Mouse (Mus musculus) skeletal muscle tissue, adult 2 months (tissue): ENCODE results near the gene 1700123O20Rik.

ENCODE experiments used
- DNase-seq: peaks from one replicate; pipeline ENCODE4 v3.0.0-alpha.2; 2012; ENCODE audit warnings: low read depth, low spot score

1700123O20Rik gene

DNA sequence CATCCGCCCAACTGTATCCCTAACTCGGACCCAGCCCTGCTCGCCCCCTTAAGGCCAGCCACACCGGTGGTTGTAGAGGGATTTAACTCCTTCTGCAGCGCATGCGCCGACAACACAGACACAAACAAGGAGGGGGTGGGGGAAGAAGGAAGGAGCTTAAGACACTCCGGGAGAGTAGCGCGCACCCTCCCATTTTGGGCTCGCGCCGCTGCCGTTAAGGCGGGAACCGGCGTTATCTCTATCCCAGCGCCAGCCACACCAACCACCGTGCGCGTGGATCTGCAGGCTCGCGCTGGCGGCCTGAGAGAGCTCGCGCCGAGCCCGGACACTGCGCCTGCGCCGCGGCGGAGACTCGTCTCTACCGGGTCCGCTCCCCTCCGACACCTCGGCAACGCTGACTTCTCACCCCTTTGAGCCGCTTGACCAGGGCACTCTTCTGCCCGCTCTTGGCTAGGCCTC is at the start of gene 1700123O20Rik:
1700123O20Rik (plus strand) TSS at position 154 of the 459 bp plus-strand sequence.
- DNase-seq, result peak; percentile 85

DNA sequence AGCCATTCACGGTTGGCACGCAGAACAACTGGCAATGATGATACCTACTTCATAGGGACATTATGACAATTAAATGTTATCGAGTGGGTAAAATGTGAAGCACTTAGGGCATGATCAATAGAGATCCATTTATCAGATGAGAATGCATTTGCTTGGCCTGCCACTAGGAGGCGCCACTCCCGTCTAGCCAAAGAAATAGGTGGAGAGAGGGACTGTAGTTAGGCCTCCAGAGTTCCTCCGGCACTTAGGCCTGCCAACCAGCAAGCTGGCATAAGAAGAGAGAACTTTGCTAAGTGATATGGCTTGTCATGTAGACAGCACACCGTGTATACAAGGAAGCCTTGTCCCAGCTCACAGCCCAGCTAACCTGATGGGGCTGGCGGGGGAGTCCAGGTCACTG is 49.1 kb upstream of the 1700123O20Rik start:
- DNase-seq, result no peak

DNA sequence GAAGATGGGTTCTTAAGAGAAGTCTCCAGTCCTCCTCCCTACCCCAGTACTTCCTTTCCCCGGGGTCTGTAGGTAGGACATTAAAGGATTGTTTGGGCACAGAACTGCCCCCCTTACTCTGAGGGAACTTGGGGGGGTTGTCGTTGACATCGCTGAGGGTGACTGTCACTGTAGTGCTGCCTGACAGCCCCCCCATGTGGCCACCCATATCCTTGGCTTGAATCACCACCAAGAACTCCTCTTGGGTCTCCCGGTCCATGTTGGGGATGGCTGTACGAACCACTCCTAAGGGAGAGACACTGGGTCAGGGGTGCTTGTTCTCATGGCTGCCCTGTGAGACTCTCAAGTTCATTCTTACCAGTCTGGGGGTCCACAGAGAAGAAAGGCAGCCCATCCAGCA is 47.8 kb upstream of the 1700123O20Rik start:
- no peak for DNase-seq

DNA sequence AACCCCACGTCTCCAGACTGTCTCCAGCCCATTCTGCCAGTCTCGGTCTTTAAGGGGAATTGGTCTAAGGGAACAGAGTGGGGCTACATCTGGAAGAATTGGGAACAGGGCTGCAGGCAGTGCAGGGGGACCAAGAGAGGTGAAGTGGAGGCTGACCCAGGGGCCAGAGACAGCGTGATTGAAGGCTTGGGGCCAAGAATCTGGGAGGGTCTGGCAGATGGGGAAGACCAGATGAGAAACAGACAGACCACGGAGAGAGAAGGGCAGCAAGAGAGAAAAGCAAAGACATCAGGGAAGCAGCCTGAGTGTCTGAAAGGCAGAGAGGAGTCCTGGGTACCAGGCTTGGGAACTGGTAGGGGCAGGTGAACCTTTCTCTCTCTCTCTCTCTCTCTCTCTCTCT is 45.9 kb upstream of the 1700123O20Rik start:
- no peak for DNase-seq

DNA sequence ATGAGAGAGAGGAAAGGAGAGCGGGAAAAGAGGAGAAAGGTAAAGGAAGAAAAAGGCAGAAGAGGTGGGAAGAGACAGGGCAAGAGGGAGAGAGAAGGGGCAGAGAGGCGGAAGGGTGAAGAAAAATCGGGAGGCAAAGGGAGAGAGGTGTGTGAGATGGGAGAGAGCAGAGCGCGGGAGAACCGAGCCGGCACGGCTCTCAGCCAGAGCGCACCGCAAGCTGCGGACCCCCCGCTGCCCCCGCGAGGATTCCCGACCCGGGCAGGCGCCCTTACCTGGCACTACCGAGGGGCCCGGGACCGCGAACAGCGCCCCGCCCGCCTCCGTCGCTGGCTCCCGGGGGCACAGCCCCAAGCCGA is 45.1 kb upstream of the 1700123O20Rik start, which contains the start of gene Gm17606:
Gm17606 (plus strand) TSS at position 7 of the 359 bp plus-strand sequence.
- DNase-seq, result no peak

DNA sequence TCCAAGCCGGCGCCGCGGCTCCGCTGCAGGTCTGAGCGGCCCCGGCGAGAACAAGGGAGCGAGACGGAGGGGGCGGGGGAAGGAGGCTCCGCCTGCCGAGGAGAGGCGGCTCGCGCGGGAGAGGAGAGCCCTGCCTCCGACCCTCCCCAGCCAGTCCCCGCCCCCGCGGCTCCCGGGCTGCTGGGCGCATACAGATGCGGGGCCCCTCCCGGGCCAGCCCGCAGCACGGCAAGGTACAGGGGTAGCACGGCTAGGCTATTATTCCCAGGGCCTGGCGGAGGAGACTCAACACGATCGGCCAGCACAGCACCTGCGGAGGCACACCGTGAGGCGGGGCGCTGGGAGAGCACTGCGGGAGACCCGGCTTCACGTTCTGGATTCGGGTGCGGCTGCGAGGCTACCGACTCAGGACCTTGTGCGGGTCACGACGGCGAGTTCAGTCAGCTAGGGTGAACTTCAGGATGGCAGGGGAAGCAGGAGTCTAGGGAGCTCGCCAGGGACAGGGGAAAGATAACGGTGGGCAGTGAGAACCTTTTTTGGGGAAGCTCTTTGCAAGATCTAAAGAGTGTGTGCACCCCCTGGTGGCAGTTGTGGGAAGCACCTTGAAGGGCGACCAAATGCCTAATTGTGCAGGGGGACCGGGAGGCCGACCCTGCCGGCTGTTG is 44.6 kb upstream of the 1700123O20Rik start, which contains the start of gene Cdh24:
Cdh24 (minus strand) TSS at position 60 of the 665 bp plus-strand sequence.
- DNase-seq, result peak; percentile 46

DNA sequence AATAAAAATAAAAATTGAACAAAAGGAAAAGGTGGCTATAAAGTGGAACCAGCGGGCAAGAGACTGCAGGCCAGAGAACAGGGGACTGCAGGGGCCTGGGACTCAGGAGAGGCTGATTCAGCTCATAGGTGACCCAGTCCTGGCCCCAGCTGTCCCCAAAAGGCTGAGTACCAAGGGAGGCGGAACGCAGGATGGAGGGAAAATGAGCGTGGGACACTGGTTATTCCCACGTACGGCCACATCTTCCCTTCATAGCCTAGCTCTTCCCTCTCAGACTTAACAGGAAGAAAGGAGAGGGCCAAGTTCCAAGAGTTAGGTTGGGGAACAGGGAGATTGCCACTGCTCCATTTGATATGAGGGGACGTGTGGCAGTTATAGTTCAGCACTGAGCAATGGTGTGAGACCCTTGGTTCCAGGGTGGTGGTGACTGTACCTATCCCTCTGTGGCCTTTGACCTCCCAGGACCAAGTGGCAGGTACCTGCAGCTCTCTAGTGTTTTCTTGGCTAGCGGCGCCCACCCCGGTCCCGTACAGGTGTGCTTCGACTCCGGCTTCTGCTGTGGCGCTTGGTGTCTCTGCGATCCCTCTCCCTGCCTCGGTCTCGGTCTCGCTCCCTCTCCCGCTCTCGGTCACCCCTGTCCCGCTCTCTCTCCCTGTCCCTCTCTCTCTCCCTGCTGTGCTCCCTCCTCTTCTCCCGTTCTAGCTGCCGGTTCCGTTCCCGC is 43.6 kb upstream of the 1700123O20Rik start:
- no peak for DNase-seq

DNA sequence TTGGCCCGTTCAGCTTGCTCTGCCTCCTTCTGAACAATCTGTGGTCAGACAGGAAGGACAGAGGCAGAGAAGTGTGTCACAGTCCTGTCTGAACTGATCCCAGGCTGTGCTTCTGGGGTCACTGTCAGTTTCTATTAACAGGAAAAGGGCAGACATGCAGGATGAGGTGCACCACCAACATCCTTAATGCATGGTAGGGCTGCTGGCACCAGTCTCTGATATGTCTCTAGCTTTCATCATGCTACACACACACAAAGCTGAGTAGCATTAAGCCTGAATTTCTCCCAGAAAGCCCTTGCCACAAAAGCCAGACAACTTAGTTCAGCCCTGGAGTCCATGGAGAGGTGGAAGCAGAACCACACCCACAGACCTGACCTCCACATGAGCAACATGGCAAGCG is 43.0 kb upstream of the 1700123O20Rik start:
- no peak for DNase-seq

DNA sequence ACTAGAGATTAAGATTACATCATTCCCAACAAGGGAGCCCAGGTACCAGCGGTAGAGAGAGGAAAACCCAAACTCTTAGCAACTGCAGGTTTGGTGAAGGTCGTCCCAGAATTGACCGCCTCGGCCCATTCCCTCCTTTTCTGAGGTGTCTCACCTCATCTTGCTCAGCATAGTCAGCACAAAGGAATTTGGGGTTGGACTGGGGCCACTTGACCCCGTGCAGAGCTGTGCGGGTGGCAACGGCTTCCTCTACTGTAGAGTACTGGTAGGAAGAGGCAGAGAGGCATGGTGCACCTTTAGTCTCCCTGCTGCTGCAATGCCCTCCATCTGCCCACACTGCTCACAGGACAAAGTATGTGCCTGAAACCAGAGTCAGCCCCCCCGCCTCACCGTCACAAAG is 41.7 kb upstream of the 1700123O20Rik start:
- no peak for DNase-seq

DNA sequence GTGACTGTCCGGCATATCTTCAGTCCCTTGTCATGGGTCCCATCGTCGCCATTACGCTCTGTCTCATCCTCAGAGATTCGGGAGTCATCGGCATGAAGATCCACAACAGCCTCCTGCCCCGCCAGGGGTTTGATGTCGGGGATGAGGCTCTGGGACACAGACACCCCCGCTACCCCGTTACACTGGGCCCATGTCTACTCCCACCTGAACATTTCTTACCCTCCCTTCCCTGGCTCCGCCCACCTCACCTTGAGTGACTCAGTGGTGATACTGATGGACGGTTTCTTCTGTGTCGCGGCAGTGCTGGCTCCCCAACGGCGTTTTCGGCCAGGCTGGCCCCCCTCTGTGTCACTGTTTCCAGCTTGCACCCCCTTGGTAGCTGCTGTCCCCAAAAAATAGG is 39.6 kb upstream of the 1700123O20Rik start:
- DNase-seq, result no peak

DNA sequence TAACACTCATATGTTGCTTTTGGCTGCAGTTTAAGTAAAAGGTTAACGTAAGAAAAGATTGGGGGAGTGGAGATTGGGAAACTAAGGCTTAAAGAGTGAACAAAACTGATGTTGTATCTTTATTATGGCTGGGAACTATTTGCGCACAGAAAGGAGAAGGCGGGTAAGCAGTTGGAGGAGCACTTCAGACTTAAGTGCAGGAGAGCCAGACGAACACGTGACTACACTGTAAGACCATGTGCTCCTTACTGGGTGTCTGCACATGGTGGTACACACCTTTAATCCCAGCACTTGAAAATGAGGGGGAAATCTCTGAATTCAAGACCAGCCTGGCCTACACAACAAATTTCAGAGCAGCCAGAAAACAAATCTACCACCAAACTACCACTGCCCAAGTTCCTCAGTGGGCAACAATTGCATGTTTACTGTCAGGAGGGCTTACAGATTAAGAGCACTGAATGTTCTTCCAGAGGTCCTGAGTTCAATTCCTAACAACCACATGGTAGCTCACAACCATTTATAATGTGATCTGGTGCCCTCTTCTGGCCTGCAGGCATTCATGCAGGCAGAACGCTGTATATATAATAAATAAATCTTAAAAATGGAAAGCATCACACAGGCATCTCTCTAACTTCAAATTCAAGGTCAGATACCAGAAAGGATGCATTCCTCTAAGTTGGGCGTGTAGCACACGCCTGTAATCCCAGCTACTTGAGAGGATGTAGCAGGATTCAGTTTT is 38.9 kb upstream of the 1700123O20Rik start:
- DNase-seq, result no peak

DNA sequence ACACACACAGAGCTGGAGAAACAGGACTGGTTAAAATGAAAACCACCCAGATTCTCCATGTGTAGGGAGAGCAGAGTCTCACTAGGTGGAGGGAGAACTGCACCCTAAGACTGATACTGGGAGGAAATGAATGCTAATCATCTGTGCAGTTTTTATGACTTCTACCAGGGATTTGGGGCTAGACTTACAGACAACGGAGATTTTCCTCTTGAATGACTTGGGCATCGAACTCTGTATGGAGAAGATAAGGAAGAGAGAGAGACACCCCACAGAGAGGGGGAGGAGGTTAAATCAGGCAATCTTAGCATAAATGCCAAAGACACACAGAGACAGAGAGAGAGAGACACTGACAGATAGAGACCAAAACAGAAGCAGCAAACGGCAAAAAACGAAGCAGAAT is 38.1 kb upstream of the 1700123O20Rik start:
- DNase-seq, result no peak

DNA sequence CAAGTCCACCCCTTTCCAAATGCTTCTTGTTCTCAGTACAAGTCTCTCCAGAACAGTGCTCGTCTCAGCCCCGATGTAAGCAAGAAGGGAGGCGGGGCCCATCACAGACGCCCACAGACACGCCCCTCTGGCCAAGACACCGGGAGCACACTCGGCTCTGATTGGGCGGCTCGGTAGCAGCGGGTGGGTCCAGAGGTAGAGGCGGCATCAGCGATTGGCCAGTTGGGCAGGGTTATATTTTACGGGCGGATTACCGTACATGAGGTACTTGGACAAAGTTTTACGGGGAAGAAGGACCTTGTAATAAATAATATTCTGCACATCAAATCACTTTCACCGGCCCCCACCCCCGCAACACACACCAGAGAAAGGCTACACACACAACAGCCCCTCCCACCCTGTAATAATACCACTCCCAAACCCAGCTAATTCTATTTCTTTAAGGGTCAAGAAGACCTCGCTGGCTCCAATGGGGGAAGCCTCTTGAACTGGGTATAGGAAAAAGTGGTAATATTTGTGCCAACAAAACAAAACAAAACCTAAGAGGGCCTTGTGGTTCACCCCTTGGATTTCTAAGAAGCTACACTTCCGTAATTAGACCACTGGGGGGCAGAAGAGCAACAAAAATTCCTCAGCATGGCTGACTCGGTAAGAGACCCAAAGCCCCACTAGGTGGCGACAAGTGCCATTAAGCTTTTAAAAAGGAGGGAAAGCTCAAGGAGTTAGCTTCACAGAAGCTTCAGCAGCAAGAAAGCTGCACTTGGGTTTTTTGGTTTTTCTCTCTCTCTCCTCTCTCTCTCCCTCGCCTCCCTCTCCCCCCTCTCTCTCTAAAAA is 35.2 kb upstream of the 1700123O20Rik start:
- peak; percentile 79 for DNase-seq

DNA sequence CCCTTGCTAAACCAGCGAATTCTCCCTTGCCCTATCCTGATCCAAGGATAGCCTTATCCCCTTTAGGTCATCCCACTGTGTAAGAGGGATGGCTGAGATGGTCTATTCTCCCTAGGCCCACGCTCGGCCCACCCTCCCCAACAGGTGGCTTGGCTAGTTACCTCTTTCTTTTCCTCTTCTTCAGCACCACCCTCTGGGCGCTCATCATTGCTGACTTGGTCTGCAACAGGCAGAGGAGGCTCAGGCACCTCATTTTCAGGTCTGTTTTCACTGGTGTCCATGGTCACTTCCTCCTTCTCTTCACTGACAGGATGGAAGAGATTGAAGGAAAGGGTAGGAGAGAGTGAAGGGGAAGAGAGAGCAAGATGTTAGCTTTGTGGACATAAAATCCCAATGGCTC is 34.5 kb upstream of the 1700123O20Rik start:
- no peak for DNase-seq

DNA sequence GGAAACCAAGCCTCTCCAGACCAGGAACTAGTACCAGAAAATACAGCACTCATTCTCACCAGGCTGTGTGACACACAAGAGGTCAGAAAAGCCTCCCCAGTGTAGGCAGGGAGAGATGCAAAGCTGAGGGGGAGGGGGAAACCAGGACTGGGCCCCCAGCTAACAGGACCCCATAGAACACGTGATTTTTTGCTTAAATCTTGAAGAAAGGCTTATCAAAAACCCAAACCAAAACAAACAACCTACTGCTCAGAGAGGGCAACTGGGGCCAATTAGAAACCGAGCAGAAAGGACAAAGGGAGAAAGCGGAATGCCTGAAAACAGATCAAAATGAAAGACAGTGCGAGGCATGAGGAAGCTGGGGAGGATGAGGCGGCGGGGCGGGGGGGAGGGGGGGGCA is 33.2 kb upstream of the 1700123O20Rik start:
- DNase-seq, result no peak

DNA sequence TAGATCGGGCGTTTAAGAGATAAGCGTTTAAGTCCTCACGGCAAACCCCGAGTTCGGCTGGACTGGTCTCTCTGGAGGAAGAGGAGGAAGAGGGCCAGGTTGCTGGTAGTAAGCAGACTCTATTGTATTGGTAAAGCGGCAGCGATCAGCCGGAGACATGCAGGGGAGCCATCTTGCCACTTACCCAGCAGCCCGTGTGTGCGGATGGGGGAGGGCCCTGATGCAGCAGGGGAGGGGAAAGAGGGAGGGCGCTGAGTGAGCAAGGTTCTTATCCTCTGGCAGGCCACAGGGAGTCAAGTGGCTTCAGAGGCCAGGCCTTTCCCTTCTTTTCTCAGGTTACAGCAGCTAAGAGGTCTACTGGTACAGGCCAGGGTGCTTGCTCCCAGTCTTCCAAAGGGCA is 32.5 kb upstream of the 1700123O20Rik start:
- DNase-seq, result peak; percentile 88

DNA sequence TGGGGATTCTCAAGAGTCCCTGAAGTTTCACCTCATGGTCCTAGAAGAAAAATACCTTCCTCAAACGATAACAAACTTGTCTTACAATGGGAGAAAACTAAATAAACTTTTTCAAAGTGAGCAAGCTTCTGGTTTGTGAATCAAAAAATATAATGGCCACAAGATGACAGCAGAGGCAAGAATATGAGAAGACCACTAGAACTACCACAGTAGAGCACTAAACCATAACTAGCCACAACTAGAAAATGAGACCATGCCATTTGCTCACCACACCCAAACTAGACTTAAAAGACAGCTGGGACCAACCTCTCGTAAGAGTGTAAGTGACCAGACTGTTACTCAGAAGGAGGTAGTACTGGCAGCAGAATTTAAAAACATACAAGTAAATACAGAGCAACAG is 26.0 kb upstream of the 1700123O20Rik start:
- no peak for DNase-seq

DNA sequence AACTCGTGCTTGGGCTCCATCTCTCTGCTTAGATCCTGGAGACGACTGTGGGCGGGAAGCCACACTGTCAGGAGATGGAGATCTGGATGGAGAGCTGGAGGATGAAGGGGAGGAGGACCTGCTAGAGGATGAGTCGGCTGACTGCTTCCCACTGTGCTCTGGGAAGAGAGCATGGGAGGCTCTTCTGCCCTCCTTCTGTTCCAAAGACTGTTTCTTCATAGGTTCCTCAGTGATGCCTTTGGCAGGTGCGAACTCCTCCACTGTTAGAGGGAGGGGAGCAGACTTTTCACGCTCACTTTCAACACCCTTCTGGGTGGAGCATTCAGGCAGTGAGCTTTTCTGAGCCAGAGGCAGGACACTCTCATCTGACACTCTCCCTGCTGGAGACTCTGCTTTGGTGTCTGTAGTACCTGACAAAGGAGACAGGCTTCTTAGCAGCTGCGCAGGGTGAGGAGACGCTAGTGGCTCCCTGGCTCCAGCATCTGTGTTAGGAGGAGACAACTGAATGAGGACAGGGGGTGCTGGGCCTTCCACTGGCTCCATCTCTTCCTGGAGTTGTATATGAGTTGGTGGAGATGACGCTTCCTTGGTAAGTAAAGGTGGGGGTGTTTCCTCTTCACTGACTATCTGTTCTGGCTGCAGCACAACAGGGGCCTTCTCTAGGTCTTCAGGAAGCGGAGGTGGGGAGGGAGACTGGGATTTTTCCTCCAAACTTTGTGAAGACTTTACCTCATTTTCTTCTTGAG is 21.4 kb upstream of the 1700123O20Rik start:
- no peak for DNase-seq

DNA sequence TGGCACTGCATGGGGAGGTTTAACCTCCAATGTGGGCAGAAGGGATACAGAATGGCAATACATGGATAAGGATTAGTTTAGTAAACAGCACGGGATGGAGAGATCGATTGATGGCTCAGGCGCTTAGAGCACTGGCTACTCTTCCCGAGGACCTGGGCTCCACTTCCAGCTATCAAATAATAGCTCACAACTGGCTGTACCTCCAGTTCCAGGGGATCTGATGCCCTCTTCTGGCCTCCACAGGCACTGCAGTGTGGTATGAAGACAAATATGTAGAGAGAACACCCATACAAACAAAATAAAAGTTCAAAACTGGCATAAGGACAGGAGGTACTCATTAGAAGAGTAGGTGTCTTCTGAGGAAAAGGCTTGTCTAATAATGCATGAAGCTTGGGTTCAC is 16.6 kb upstream of the 1700123O20Rik start:
- DNase-seq, result no peak

DNA sequence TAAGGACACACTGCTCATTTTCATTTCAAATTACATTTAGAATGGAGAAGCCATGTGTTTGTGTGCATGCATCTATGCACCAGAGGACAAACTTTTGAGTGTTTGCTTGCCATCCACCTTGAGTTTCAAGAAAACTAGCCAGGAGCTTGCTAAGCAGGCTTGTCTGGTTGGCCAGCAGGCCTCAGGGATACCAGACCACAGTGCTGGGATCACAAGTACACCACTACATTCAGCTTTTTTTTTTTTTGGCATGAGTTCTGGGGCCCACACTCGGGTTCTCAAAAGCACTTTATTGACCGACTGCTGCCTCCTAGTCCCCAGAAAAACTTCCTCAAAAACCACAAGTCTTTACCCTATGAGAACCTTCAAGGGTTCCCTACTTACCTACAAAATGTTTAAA is 11.7 kb upstream of the 1700123O20Rik start:
- DNase-seq, result no peak

DNA sequence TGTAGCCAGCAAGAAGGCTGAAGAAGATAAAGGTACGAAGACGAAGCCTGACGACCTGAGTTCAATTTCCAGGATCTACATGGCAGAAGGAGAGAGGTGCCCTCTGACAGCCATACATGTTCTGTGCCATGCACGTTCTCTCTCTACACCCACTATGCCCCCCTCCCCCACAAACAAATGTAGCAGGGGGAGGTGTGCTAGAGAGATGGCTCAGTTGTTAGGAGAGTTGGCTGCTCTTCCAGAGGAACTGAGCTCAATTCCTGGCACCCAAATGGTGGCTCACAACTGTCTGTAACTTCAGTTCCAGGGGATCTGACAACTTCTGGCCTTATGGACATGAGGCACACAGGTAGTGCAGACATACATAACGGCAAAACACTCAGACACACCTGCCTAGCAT is 9.7 kb upstream of the 1700123O20Rik start:
- no peak for DNase-seq
